Mouse (Mus musculus): ENCODE results near the gene Zfp36l2. TPM values are rescaled to one million over a fixed set of nuclear protein-coding genes. Genes with fewer than 3 reads are reported as not detected.

Gene Zfp36l2
- polyA plus RNA-seq, 1 experiment = 5.4 TPM

GRCm38 (mm10) chr17:84135243-84135642 lies 52.5 kb downstream of the Zfp36l2 start:
- no peaks in the 10 kb centered on the region for H3K27me3 ChIP-seq (ENCODE audit: control insufficient read depth, insufficient read depth, low read length)
- no peak for TF ChIP-seq CTCF (IDR thresholded peaks at IDR 0.05; ENCODE audit: control insufficient read depth, insufficient read depth, insufficient replicate concordance, low read depth, low read length)
- TF ChIP-seq POLR2A (IDR thresholded peaks at IDR 0.05; ENCODE audit: control insufficient read depth, low read depth, low read length) = no peak
- H3K36me3 ChIP-seq (ENCODE audit: control insufficient read depth, insufficient read depth, low read length) = no peaks in the 10 kb centered on the region
- no peaks in the 10 kb centered on the region for H3K4me1 ChIP-seq (ENCODE audit: control insufficient read depth, insufficient read depth, low read length)
- H3K27ac ChIP-seq (ENCODE audit: control insufficient read depth, insufficient read depth, low read depth, low read length) = no peak overlapping the region
- H3K4me3 ChIP-seq (ENCODE audit: control insufficient read depth, low read depth, low read length) = no peak overlapping the region
